Mouse (Mus musculus): Measurements from ENCODE around the gene Med19. TPM values are rescaled to one million over a fixed set of nuclear protein-coding genes. Genes with fewer than 3 reads are reported as not detected.

The Med19 gene
- total RNA-seq, 2 experiments from 2014 or later: 12.0 to 14.0 TPM

Other genes with a start within 250 kb of the Med19 start
- gene Tfpi, start 201.6 kb upstream of the Med19 start, total RNA-seq (2015; ENCODE audit: low replicate concordance): 2.3 and 2.7 TPM in 2 replicates
- 6.1 and 6.9 TPM in 2 replicates for gene Tfpi, start 201.6 kb upstream of the Med19 start, total RNA-seq (2017; ENCODE audit: low replicate concordance)
- 8.8 and 10.0 TPM in 2 replicates for gene Ctnnd1, start 27.6 kb upstream of the Med19 start, total RNA-seq (2015; ENCODE audit: low replicate concordance)
- 6.2 and 9.5 TPM in 2 replicates for gene Ctnnd1, start 27.6 kb upstream of the Med19 start, total RNA-seq (2017; ENCODE audit: low replicate concordance)
- gene Btbd18, start 19.3 kb upstream of the Med19 start, total RNA-seq (2015; ENCODE audit: low replicate concordance): not detected in 2 replicates
- not detected in 2 replicates for gene Btbd18, start 19.3 kb upstream of the Med19 start, total RNA-seq (2017; ENCODE audit: low replicate concordance)
- gene Selenoh, start 7.6 kb upstream of the Med19 start, total RNA-seq (2015; ENCODE audit: low replicate concordance): 42.3 and 58.3 TPM in 2 replicates
- 23.3 and 23.4 TPM in 2 replicates for gene Selenoh, start 7.6 kb upstream of the Med19 start, total RNA-seq (2017; ENCODE audit: low replicate concordance)
- gene Gm28635, start 361 bp upstream of the Med19 start, total RNA-seq (2015; ENCODE audit: low replicate concordance): not detected in 2 replicates
- gene Gm28635, start 361 bp upstream of the Med19 start, total RNA-seq (2017; ENCODE audit: low replicate concordance): 1.8 TPM in 1 of 2 replicates, not detected in the other
- 17.8 and 29.0 TPM in 2 replicates for gene Tmx2, start 738 bp downstream of the Med19 start, total RNA-seq (2015; ENCODE audit: low replicate concordance)
- 18.9 and 19.5 TPM in 2 replicates for gene Tmx2, start 738 bp downstream of the Med19 start, total RNA-seq (2017; ENCODE audit: low replicate concordance)
- gene Zdhhc5, start 36.8 kb downstream of the Med19 start, total RNA-seq (2015; ENCODE audit: low replicate concordance): 28.4 and 29.2 TPM in 2 replicates
- 39.8 and 41.3 TPM in 2 replicates for gene Zdhhc5, start 36.8 kb downstream of the Med19 start, total RNA-seq (2017; ENCODE audit: low replicate concordance)
- gene Clp1, start 48.9 kb downstream of the Med19 start, total RNA-seq (2015; ENCODE audit: low replicate concordance): 53.6 and 64.6 TPM in 2 replicates
- 46.7 and 70.3 TPM in 2 replicates for gene Clp1, start 48.9 kb downstream of the Med19 start, total RNA-seq (2017; ENCODE audit: low replicate concordance)
- gene Ypel4, start 55.7 kb downstream of the Med19 start, total RNA-seq (2015; ENCODE audit: low replicate concordance): 1,364 and 1,503 TPM in 2 replicates
- gene Ypel4, start 55.7 kb downstream of the Med19 start, total RNA-seq (2017; ENCODE audit: low replicate concordance): 1,636 and 1,967 TPM in 2 replicates
- gene Gm19426, start 65.3 kb downstream of the Med19 start, total RNA-seq (2015; ENCODE audit: low replicate concordance): not detected in 2 replicates
- not detected in 2 replicates for gene Gm19426, start 65.3 kb downstream of the Med19 start, total RNA-seq (2017; ENCODE audit: low replicate concordance)
- 4.2 and 7.3 TPM in 2 replicates for gene Serping1, start 97.0 kb downstream of the Med19 start, total RNA-seq (2015; ENCODE audit: low replicate concordance)
- gene Serping1, start 97.0 kb downstream of the Med19 start, total RNA-seq (2017; ENCODE audit: low replicate concordance): 2.1 and 3.1 TPM in 2 replicates
- gene Ube2l6, start 120.4 kb downstream of the Med19 start, total RNA-seq (2015; ENCODE audit: low replicate concordance): 974 and 1,000 TPM in 2 replicates
- gene Ube2l6, start 120.4 kb downstream of the Med19 start, total RNA-seq (2017; ENCODE audit: low replicate concordance): 826 and 843 TPM in 2 replicates
- not detected in 2 replicates for gene Smtnl1, start 144.2 kb downstream of the Med19 start, total RNA-seq (2015; ENCODE audit: low replicate concordance)
- gene Smtnl1, start 144.2 kb downstream of the Med19 start, total RNA-seq (2017; ENCODE audit: low replicate concordance): 2.0 TPM in 1 of 2 replicates, not detected in the other
- 28.6 and 43.9 TPM in 2 replicates for gene Timm10, start 148.6 kb downstream of the Med19 start, total RNA-seq (2015; ENCODE audit: low replicate concordance)
- gene Timm10, start 148.6 kb downstream of the Med19 start, total RNA-seq (2017; ENCODE audit: low replicate concordance): 5.2 and 22.2 TPM in 2 replicates
- 756 and 864 TPM in 2 replicates for gene Slc43a1, start 160.4 kb downstream of the Med19 start, total RNA-seq (2015; ENCODE audit: low replicate concordance)
- gene Slc43a1, start 160.4 kb downstream of the Med19 start, total RNA-seq (2017; ENCODE audit: low replicate concordance): 516 and 701 TPM in 2 replicates
- gene Rtn4rl2, start 208.3 kb downstream of the Med19 start, total RNA-seq (2015; ENCODE audit: low replicate concordance): not detected in 2 replicates
- gene Rtn4rl2, start 208.3 kb downstream of the Med19 start, total RNA-seq (2017; ENCODE audit: low replicate concordance): not detected in 2 replicates

Data from erythroblast, adult 5-6 weeks (primary cell).